Mouse (Mus musculus) liver, embryonic 14.5 days (tissue): Measurements from ENCODE around the gene Cep164.

Experiments
- CTCF ChIP-seq: IDR thresholded peaks from 2 replicates; pipeline ENCODE4 v1.5.1; 2016; ENCODE audit warnings: antibody characterized with exemption, low read depth, control low read depth
- EP300 ChIP-seq: IDR thresholded peaks from 2 replicates; pipeline ENCODE4 v1.6.1; 2016; ENCODE audit warnings: antibody characterized with exemption, low read depth

DNA sequence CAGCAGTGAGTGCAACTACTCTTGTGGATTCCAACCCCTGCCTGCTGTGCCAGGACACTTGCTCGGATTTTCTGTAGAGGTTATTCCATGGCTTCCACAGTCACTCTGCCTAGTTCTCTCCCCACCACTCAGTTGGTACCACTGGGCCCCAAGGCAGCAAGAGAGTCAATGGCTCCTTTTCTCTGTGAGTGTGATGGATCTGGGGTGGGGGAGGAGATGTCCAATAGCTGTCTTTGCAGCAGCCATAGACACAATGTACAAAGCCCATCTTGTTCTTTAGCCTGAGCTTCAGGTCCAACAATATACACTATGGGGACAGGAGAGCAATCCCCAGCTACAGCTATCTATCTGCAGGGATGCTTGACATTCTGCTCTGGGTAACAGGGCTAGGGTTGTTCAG is 25.6 kb upstream of the Cep164 start:
- TF ChIP-seq EP300 (no peak), CTCF (no peak)
